8 mouse cellular contexts compared by ENCODE assay signal in the genomic region with DNA sequence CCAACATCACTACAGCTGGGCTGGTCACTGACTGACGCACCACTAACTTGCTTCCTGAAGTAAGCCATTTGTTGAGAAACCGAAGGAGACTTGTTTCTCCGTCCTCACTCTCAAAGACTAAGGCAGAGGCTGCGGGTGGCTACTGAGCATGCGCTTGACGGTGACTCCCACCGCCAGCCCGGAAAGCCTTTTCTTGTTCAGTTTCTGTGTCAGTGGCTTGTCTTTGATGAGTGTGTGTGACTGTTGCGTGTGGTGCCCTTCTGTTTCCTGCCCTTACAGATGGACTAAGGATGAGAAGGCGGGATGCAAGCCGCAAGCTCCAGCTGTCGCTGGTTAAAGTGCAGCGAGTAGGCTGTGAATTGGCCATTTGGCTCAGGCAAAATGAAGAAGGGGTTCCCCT. TPM values are rescaled to one million over a fixed set of nuclear protein-coding genes. Genes with fewer than 3 reads are reported as not detected.
DNase-seq lines count a peak whose midpoint lies in the region; ATAC-seq and TF ChIP-seq lines count a peak whose summit lies in the region.

No protein-coding gene starts in this region.

- peak overlapping the region; percentile 56 for H3K4me3 ChIP-seq in cerebellum, adult 2 months (replicated peaks; ENCODE audit: insufficient read depth, low read depth, low read length)
- H3K4me3 ChIP-seq in kidney, embryonic 16.5 days (ENCODE audit: low read length), result peak overlapping the region; percentile 31
- peak overlapping the region; percentile 5; the same call in 1 of the 2 replicates for H3K4me3 ChIP-seq in lung, postnatal 0 days (ENCODE audit: low read depth, low read length)
- no peak overlapping the region for H3K4me3 ChIP-seq in stomach, embryonic 15.5 days (replicated peaks)

- no peak for TF ChIP-seq EP300 in lung, postnatal 0 days (IDR thresholded peaks at IDR 0.05)

- no peaks in the 10 kb centered on the region for H3K36me3 ChIP-seq in kidney, embryonic 16.5 days (ENCODE audit: insufficient read depth, low read length)
- H3K36me3 ChIP-seq in lung, postnatal 0 days (ENCODE audit: insufficient read depth, low read length), result no peaks in the 10 kb centered on the region
- no peaks in the 10 kb centered on the region for H3K36me3 ChIP-seq in stomach, embryonic 15.5 days

- no peak for TF ChIP-seq CTCF in cerebellum, adult 2 months (IDR thresholded peaks at IDR 0.05; ENCODE audit: borderline replicate concordance, insufficient read depth, low read depth, low read length)
- no peak for TF ChIP-seq CTCF in lung, postnatal 0 days (IDR thresholded peaks at IDR 0.05)

- H3K4me1 ChIP-seq in cerebellum, adult 2 months (ENCODE audit: control insufficient read depth, insufficient read depth, low read length), result peaks cover 2% of the 10 kb centered on the region; the same call in 1 of the 2 replicates
- H3K4me1 ChIP-seq in kidney, embryonic 16.5 days (ENCODE audit: insufficient read depth, low read length), result peaks cover 43% of the 10 kb centered on the region
- H3K4me1 ChIP-seq in lung, postnatal 0 days (ENCODE audit: insufficient read depth, low read depth, low read length), result no peaks in the 10 kb centered on the region; the same call in 1 of the 2 replicates
- H3K4me1 ChIP-seq in stomach, embryonic 15.5 days, result peaks cover 10% of the 10 kb centered on the region; the same call in 1 of the 2 replicates

- H3K9me3 ChIP-seq in kidney, embryonic 16.5 days (ENCODE audit: low read length), result no peaks in the 10 kb centered on the region
- no peaks in the 10 kb centered on the region for H3K9me3 ChIP-seq in lung, postnatal 0 days (ENCODE audit: low read length)
- H3K9me3 ChIP-seq in stomach, embryonic 15.5 days, result no peaks in the 10 kb centered on the region

- H3K4me2 ChIP-seq in kidney, embryonic 16.5 days (replicated peaks; ENCODE audit: low read depth, low read length), result peak overlapping the region; percentile 52
- H3K4me2 ChIP-seq in lung, postnatal 0 days (replicated peaks; ENCODE audit: low read depth, low read length), result peak overlapping the region; percentile 42
- peak overlapping the region; percentile 26 for H3K4me2 ChIP-seq in stomach, embryonic 15.5 days

- no peaks in the 10 kb centered on the region for H3K27me3 ChIP-seq in cerebellum, adult 2 months (ENCODE audit: control insufficient read depth, insufficient read depth, low read length)
- H3K27me3 ChIP-seq in kidney, embryonic 16.5 days (ENCODE audit: insufficient read depth, low read length), result no peaks in the 10 kb centered on the region
- H3K27me3 ChIP-seq in lung, postnatal 0 days (replicated peaks; ENCODE audit: insufficient read depth, low read length), result no peaks in the 10 kb centered on the region
- H3K27me3 ChIP-seq in stomach, embryonic 15.5 days (replicated peaks), result no peaks in the 10 kb centered on the region

- no peak for TF ChIP-seq POLR2A in cerebellum, adult 2 months (IDR thresholded peaks at IDR 0.05; ENCODE audit: borderline replicate concordance, insufficient read depth, low read length)

- H3K9ac ChIP-seq in kidney, embryonic 16.5 days (replicated peaks; ENCODE audit: low read length), result peak overlapping the region; percentile 61
- no peak overlapping the region for H3K9ac ChIP-seq in lung, postnatal 0 days (replicated peaks; ENCODE audit: low read depth)
- no peak overlapping the region for H3K9ac ChIP-seq in stomach, embryonic 15.5 days

- peak; percentile 27 to 29 for DNase-seq in cerebellum, adult 2 months
- no peak for DNase-seq in cerebellum, adult 11-12 months
- peak; percentile 66 for DNase-seq in CD4-positive helper T cell, adult 2 months (ENCODE audit: low read depth, low spot score)
- peak; percentile 26 to 33 for DNase-seq in frontal cortex, postnatal 10 days (ENCODE audit: low spot score in 2 of 2)
- DNase-seq in lung, postnatal 0 days (ENCODE audit: low spot score), result peak; percentile 79
- no peak for DNase-seq in ovary, postnatal 10 days (ENCODE audit: low spot score)

- no peak overlapping the region for H3K27ac ChIP-seq in cerebellum, adult 2 months (ENCODE audit: insufficient read depth, low read length)
- H3K27ac ChIP-seq in kidney, embryonic 16.5 days (ENCODE audit: low read length), result peak overlapping the region; percentile 90
- no peak overlapping the region for H3K27ac ChIP-seq in lung, postnatal 0 days (ENCODE audit: low read length)
- no peak overlapping the region for H3K27ac ChIP-seq in stomach, embryonic 15.5 days

- WGBS in cerebellum, adult 2 months, result 6% methylated on average over 13 of the region's 13 CpGs
- 32% methylated on average over 13 of the region's 13 CpGs for WGBS in kidney, embryonic 16.5 days
- WGBS in lung, postnatal 0 days, result 46% methylated on average over 13 of the region's 13 CpGs
- WGBS in stomach, embryonic 15.5 days, result 71% methylated on average over 13 of the region's 13 CpGs

- ATAC-seq in kidney, embryonic 16.5 days (ENCODE audit: low FRiP score, low TSS enrichment), result no peak
- peak; percentile 44 for ATAC-seq in lung, postnatal 0 days
- ATAC-seq in stomach, embryonic 15.5 days (ENCODE audit: insufficient read depth, low FRiP score, low read depth), result no peak

RNA-seq across cellular contexts. Expression of a gene that starts 5.1 kb away (rescaled TPM):
- 0.19 and 0.28 TPM in 2 replicates for polyA plus RNA-seq in cerebellum, adult 2 months (2012; rRNA removed)
- polyA plus RNA-seq in kidney, embryonic 16.5 days (2015; fragmentation: Nextera tagmentation; extraction: Ambion mirVana), result 25.6 and 26.6 TPM in 2 replicates
- 19.2 and 22.4 TPM in 2 replicates for polyA plus RNA-seq in lung, postnatal 0 days (2015; fragmentation: Nextera tagmentation; extraction: Ambion mirVana)
- polyA plus RNA-seq in stomach, embryonic 15.5 days (2015; fragmentation: Nextera tagmentation; extraction: Ambion mirVana), result 10.1 and 13.2 TPM in 2 replicates

Comparison
In these comparisons a context has a peak if more than half of its experiments do, and no peak if none do; other contexts are left out.
1. DNase-seq: peak in cerebellum, adult 2 months (2 of 2), CD4-positive helper T cell, adult 2 months (single experiment), frontal cortex, postnatal 10 days (2 of 2) and lung, postnatal 0 days (single experiment); none in cerebellum, adult 11-12 months (single experiment) and ovary, postnatal 10 days (single experiment).
2. Peak in every context shown above with its lines, with median percentiles within 50 percentile points of each other: H3K4me2 ChIP-seq.